Mouse (Mus musculus) liver, embryonic 15.5 days (tissue): Measurements from ENCODE around the gene Atxn7l3. TPM values are rescaled to one million over a fixed set of nuclear protein-coding genes. Genes with fewer than 3 reads are reported as not detected.

ENCODE experiments used
- ATAC-seq: fragments of 200-750 bp; cut with Nextera tagmentation; 2 replicates; pipeline ENCODE4 v1.8.0; 2017; ENCODE audit warnings: moderate number of reproducible peaks, mild to moderate bottlenecking, moderate library complexity; ENCODE audit not compliant: insufficient read depth
- H3K27ac ChIP-seq: fragments of 300-500 bp; sonication (generic); replicated peaks from 2 replicates; pipeline ENCODE4 v1.5.1; 2015; ENCODE audit warnings: mild to moderate bottlenecking, inconsistent platforms
- H3K27me3 ChIP-seq: fragments of 300-500 bp; sonication (generic); 2 replicates; pipeline ENCODE4 v1.6.1; 2015; ENCODE audit warnings: mild to moderate bottlenecking, inconsistent platforms
- H3K36me3 ChIP-seq: fragments of 300-500 bp; sonication (generic); replicated peaks from 2 replicates; pipeline ENCODE4 v1.6.1; 2015; ENCODE audit warnings: moderate library complexity, mild to moderate bottlenecking, inconsistent platforms
- H3K4me1 ChIP-seq: fragments of 300-500 bp; sonication (generic); replicated peaks from 2 replicates; pipeline ENCODE4 v1.6.1; 2015; ENCODE audit warnings: inconsistent platforms
- H3K4me2 ChIP-seq: fragments of 300-500 bp; sonication (generic); 2 replicates; pipeline ENCODE4 v1.6.1; 2015; ENCODE audit warnings: moderate library complexity, mild to moderate bottlenecking, inconsistent platforms
- H3K4me3 ChIP-seq: fragments of 300-500 bp; sonication (generic); replicated peaks from 2 replicates; pipeline ENCODE4 v1.5.1; 2015; ENCODE audit warnings: mild to moderate bottlenecking, inconsistent platforms
- H3K9ac ChIP-seq: fragments of 300-500 bp; sonication (generic); 2 replicates; pipeline ENCODE4 v1.6.1; 2015; ENCODE audit warnings: moderate library complexity, mild to moderate bottlenecking, inconsistent platforms
- H3K9me3 ChIP-seq: fragments of 300-500 bp; sonication (generic); replicated peaks from 2 replicates; pipeline ENCODE4 v1.6.1; 2016; ENCODE audit warnings: inconsistent platforms
- WGBS: fragments of 180-500 bp; shearing (Covaris S2); methylation state at CpG from one replicate; pipeline ENCODE4 v1.1.7; 2015; ENCODE audit warnings: mixed read lengths; ENCODE audit not compliant: insufficient replicate concordance; 5-methylcytosine and 5-hydroxymethylcytosine counted together
- polyA plus RNA-seq: library from polyadenylated mRNA; unstranded; fragments of >200 nt; fragmentation: Nextera tagmentation; extraction: Ambion mirVana; gene quantifications from 2 replicates; pipeline ENCODE4 v1.2.1, GENCODE M21; 2015

Gene Atxn7l3
- polyA plus RNA-seq, 1 experiment from 2014 or later: 3.8 TPM

DNA sequence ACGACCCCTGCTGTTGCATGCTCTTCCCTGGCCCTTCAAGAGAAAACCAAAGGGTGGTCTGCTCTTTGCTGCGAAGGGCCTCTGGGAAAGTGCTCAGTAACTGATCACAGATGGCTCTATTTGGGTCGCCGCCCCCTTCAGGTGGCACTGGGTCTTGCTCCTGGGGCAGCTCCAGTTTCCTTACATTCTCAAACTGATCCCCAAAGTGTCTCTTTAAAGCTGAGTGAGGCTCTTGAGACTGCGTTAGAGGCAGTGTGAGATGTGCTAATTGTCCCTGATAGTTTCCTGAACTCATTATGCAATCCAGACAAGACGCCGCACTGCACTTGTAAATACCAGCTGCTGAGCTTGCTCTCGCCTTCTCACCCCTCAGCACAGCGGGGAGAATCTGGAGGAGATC, 38.9 kb downstream of the Atxn7l3 start:
- no peak for ATAC-seq
- 63% methylated on average over 9 of the region's 9 CpGs for WGBS

DNA sequence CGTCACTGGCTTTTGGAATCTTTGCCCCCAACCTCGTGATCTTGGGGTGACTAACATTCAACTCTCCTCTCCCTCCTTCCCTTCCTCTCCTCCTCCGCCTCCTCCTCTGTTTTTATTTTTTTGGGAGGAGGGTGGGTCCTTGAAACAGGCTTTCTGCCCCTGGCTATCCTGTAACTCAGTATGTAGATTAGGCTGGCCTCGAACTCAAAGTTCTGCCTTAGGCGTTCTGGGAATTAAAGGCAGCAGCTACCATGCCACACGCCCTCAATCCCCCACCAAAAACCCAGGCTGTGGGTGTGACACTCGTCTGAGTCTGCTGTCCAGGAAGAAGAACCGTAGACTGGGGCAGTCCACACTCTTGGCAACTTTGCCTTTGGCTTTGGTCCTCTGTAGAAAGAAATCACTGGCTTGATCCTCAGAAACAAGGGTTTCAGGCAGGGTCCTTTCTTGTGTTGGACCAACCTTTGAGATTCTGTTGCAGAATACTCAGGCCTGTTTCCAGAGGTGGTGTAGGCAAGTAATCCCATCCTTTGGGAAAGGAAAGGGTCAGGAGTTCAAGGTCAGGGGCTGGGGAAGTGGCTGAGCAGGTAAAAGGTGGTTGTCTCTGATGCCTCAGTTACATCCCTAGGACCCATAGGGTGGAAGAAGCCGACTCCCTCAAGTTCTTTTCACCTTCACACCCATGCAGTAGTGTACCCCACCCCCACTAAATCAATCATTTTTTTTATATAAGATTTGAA, 46.9 kb downstream of the Atxn7l3 start:
- no peaks in the 10 kb centered on the region for H3K9me3 ChIP-seq
- no peak for ATAC-seq
- H3K9ac ChIP-seq: peak overlapping the region; percentile 85
- H3K4me2 ChIP-seq: peak overlapping the region; percentile 82
- peaks cover 23% of the 10 kb centered on the region for H3K4me1 ChIP-seq
- H3K4me3 ChIP-seq: peak overlapping the region; percentile 86
- peaks cover 38% of the 10 kb centered on the region for H3K36me3 ChIP-seq
- H3K27ac ChIP-seq: peak overlapping the region; percentile 74
- peaks cover 15% of the 10 kb centered on the region for H3K27me3 ChIP-seq
- WGBS: 7% methylated on average over 9 of the region's 9 CpGs

More for the DNA sequence above, 38.9 kb downstream of the Atxn7l3 start:
- Histone ChIP-seq H3K4me2 (no peak overlapping the region), H3K27me3 (no peaks in the 10 kb centered on the region), H3K4me3 (no peak overlapping the region), H3K9ac (no peak overlapping the region), H3K27ac (no peak overlapping the region), H3K4me1 (peaks cover 16% of the 10 kb centered on the region), H3K36me3 (peaks cover 90% of the 10 kb centered on the region), H3K9me3 (no peaks in the 10 kb centered on the region)

- Histone ChIP-seq H3K9ac (peak within 1 kb of the TSS; percentile 85), H3K27me3 (peaks cover 20% of the 10 kb centered on the region), H3K4me1 (peaks cover 24% of the 10 kb centered on the region), H3K9me3 (no peaks in the 10 kb centered on the region), H3K4me2 (peak within 1 kb of the TSS; percentile 82), H3K36me3 (peaks cover 32% of the 10 kb centered on the region), H3K4me3 (peak within 1 kb of the TSS; percentile 86), H3K27ac (peak within 1 kb of the TSS; percentile 74)
- ATAC-seq: peak; percentile 80
- under 1% methylated on average over 41 of the region's 41 CpGs for WGBS
These were observed 47.7 kb downstream of the Atxn7l3 start, which contains the start of gene BC030867 for GRCm38 (mm10) chr11:102248630-102249230. Gene BC030867 (plus strand): TSS chr11:102248882.

DNA sequence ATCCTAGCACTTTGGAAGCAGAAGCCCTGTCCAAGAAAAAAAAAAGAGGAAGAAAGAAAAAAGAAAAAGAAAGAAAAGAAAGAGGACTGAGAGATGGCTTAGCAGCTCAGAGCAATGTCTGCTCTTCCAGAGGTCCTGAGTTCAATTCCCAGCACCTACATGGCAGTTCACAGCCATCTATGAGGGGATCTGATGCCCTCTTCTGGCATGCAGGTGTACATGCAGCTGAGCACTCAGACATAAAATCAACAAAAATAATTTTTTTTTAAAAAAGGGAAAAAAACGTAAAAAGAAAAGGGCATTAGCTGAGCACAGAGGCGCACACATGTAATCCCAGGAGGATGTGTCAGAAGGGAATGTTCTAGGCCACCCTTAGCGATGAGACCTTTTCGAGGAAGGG, 49.6 kb downstream of the Atxn7l3 start:
- H3K9me3 ChIP-seq: no peaks in the 10 kb centered on the region
- peaks cover 15% of the 10 kb centered on the region for H3K36me3 ChIP-seq
- peaks cover 20% of the 10 kb centered on the region for H3K27me3 ChIP-seq
- no peak overlapping the region for H3K4me2 ChIP-seq
- no peak overlapping the region for H3K4me3 ChIP-seq
- 82% methylated on average over 4 of the region's 4 CpGs for WGBS
- no peak overlapping the region for H3K9ac ChIP-seq
- ATAC-seq: no peak
- H3K27ac ChIP-seq: no peak overlapping the region
- peaks cover 24% of the 10 kb centered on the region for H3K4me1 ChIP-seq

DNA sequence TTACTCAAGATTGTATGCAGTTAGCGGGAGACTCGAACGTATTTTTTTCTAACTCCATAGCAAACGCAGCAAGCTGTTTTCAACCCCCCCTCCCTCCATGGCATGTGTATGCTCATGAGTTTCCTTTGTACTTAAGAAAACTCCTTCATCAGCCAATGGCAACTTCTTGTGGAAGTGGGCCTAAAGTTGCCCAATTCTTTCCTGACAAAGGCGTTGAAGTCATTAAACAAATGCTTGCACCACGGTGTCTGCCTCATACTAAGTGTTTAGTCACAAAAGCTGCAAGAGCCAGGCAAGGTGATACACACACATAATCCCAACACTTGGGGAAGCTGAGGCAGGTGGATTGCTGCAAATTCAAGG, 50.2 kb downstream of the Atxn7l3 start:
- peaks cover 9% of the 10 kb centered on the region for H3K36me3 ChIP-seq
- 61% methylated on average over 6 of the region's 6 CpGs for WGBS
- H3K9ac ChIP-seq: no peak overlapping the region
- no peak for ATAC-seq
- H3K9me3 ChIP-seq: no peaks in the 10 kb centered on the region
- no peak overlapping the region for H3K4me2 ChIP-seq
- H3K27ac ChIP-seq: no peak overlapping the region
- H3K4me3 ChIP-seq: no peak overlapping the region
- peaks cover 20% of the 10 kb centered on the region for H3K27me3 ChIP-seq
- H3K4me1 ChIP-seq: peaks cover 24% of the 10 kb centered on the region

- peaks cover 24% of the 10 kb centered on the region for H3K4me1 ChIP-seq
- H3K9ac ChIP-seq: no peak overlapping the region
- H3K27me3 ChIP-seq: peaks cover 20% of the 10 kb centered on the region
- H3K36me3 ChIP-seq: peaks cover 4% of the 10 kb centered on the region
- H3K4me3 ChIP-seq: 0 out of 2 replicates have a peak overlapping the region, but pooled peaks have one; percentile 12
- no peak overlapping the region for H3K27ac ChIP-seq
- no peaks in the 10 kb centered on the region for H3K9me3 ChIP-seq
- ATAC-seq: no peak
- peak overlapping the region; percentile 58 for H3K4me2 ChIP-seq
- 57% methylated on average over 14 of the region's 14 CpGs for WGBS
These were observed 50.7 kb downstream of the Atxn7l3 start for GRCm38 (mm10) chr11:102245581-102246272.

GRCm38 (mm10) chr11:102244926-102245449, 51.4 kb downstream of the Atxn7l3 start:
- Histone ChIP-seq H3K9ac (no peak overlapping the region), H3K4me1 (peaks cover 21% of the 10 kb centered on the region), H3K27ac (no peak overlapping the region), H3K4me2 (peak overlapping the region; percentile 58), H3K4me3 (peak overlapping the region; percentile 12; the same call in 1 of the 2 replicates), H3K27me3 (peaks cover 20% of the 10 kb centered on the region), H3K36me3 (no peaks in the 10 kb centered on the region), H3K9me3 (no peaks in the 10 kb centered on the region)
- WGBS: 1% methylated on average over 32 of the region's 32 CpGs
- ATAC-seq: no peak

DNA sequence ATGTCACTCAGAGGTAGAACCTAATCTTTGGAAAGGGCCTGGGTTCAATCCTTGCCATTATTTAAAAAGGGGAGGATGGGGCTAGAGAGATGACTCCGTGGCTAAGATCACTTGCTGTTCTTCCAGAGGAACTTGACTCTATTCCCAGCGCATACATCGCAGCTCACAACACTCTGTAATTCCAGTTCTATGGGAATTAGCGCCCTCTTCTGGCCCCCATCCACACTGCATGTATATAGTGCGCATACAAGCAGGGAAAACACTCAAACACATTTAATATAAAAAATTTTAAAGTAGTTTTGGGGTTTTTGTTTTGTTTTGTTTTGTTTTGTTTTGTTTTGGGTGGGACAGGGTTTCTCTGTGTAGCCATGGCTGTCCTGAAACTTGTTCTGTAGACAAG, 54.6 kb downstream of the Atxn7l3 start:
- WGBS: 48% methylated on average over 5 of the region's 5 CpGs
- Histone ChIP-seq H3K4me2 (no peak overlapping the region), H3K4me3 (no peak overlapping the region), H3K27ac (no peak overlapping the region), H3K36me3 (no peaks in the 10 kb centered on the region), H3K4me1 (peaks cover 15% of the 10 kb centered on the region; the same call in 1 of the 2 replicates), H3K27me3 (peaks cover 33% of the 10 kb centered on the region), H3K9ac (no peak overlapping the region), H3K9me3 (no peaks in the 10 kb centered on the region)
- no peak for ATAC-seq

DNA sequence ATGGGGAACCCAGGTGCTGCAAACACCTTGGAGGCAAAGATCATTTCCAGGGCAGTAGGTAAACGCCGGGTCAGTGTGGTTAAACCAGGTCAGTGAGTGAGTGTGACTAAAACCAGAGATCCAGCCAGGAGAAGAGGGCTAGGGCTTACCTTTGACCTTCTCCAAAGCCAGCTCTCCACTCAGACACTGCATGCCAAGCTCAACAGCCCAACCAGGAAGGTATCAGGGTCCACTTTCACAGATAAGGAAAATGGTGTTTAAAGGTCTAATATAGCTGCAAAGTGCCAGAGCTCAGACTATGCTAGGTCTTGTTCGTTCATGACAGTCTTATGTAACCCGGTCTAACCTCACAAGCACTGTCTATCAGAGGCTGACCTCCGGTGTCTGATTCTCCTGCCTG, 55.2 kb downstream of the Atxn7l3 start:
- 0 out of 2 replicates have a peak overlapping the region, but pooled peaks have one; percentile 15 for H3K27ac ChIP-seq
- H3K36me3 ChIP-seq: no peaks in the 10 kb centered on the region
- no peaks in the 10 kb centered on the region for H3K9me3 ChIP-seq
- peaks cover 17% of the 10 kb centered on the region; the same call in 1 of the 2 replicates for H3K4me1 ChIP-seq
- no peak overlapping the region for H3K4me2 ChIP-seq
- peak; percentile 77 for ATAC-seq
- WGBS: 60% methylated on average over 5 of the region's 5 CpGs
- peaks cover 33% of the 10 kb centered on the region for H3K27me3 ChIP-seq
- no peak overlapping the region for H3K4me3 ChIP-seq
- H3K9ac ChIP-seq: no peak overlapping the region

- 63% methylated on average over 6 of the region's 6 CpGs for WGBS
- H3K9ac ChIP-seq: no peak overlapping the region
- no peaks in the 10 kb centered on the region for H3K9me3 ChIP-seq
- peaks cover 24% of the 10 kb centered on the region; the same call in 1 of the 2 replicates for H3K4me1 ChIP-seq
- H3K27ac ChIP-seq: 0 out of 2 replicates have a peak overlapping the region, but pooled peaks have one; percentile 15
- H3K36me3 ChIP-seq: no peaks in the 10 kb centered on the region
- ATAC-seq: no peak
- no peak overlapping the region for H3K4me2 ChIP-seq
- peaks cover 30% of the 10 kb centered on the region for H3K27me3 ChIP-seq
- no peak overlapping the region for H3K4me3 ChIP-seq
These were observed 55.8 kb downstream of the Atxn7l3 start for GRCm38 (mm10) chr11:102240636-102241035.
